Comparison of ENCODE assay signal across 13 mouse cellular contexts in genomic region chr1:120643380-120643779, GRCm38 (mm10). TPM values are rescaled to one million over a fixed set of nuclear protein-coding genes. Genes with fewer than 3 reads are reported as not detected.
DNase-seq lines count a peak whose midpoint lies in the region; ATAC-seq lines count a peak whose summit lies in the region.
"Had no signal": no experiment of that assay in that cellular context is flagged by ENCODE, and none has a peak within 500 bp of the region (broad histone marks: within the 10 kb centered on the region; RNA-seq: fewer than 3 reads in every experiment).

No protein-coding gene starts in this region.

- H3K4me3 ChIP-seq in kidney, embryonic 15.5 days (replicated peaks), result no peak overlapping the region; the same call in 1 of the 2 replicates
- H3K4me3 ChIP-seq in embryonic facial prominence, embryonic 15.5 days (replicated peaks), result peak overlapping the region; percentile 13; the same call in 1 of the 2 replicates
- H3K4me3 ChIP-seq in hindbrain, embryonic 15.5 days, result 0 out of 2 replicates have a peak overlapping the region, but pooled peaks have one; percentile 9
- peak overlapping the region; percentile 13 for H3K4me3 ChIP-seq in neural tube, embryonic 13.5 days

- no peak overlapping the region for H3K27ac ChIP-seq in kidney, embryonic 15.5 days
- H3K27ac ChIP-seq in embryonic facial prominence, embryonic 15.5 days (replicated peaks), result no peak overlapping the region
- H3K27ac ChIP-seq in hindbrain, embryonic 15.5 days (replicated peaks), result peak overlapping the region; percentile 49
- H3K27ac ChIP-seq in neural tube, embryonic 13.5 days (replicated peaks), result peak overlapping the region; percentile 88

- peak; percentile 64; the same call in 1 of the 2 replicates for ATAC-seq in kidney, embryonic 15.5 days (replicated peaks; ENCODE audit: low FRiP score)
- no peak for ATAC-seq in embryonic facial prominence, embryonic 15.5 days (ENCODE audit: insufficient number of reproducible peaks, low FRiP score, low TSS enrichment, low read depth)
- ATAC-seq in hindbrain, embryonic 15.5 days (ENCODE audit: low FRiP score, low read depth), result peak; percentile 67; the same call in 1 of the 2 replicates
- ATAC-seq in neural tube, embryonic 13.5 days (ENCODE audit: low read depth), result peak; percentile 75

- DNase-seq in kidney, postnatal 25 days, result no peak
- DNase-seq in gastrocnemius, postnatal 36 days, result no peak
- no peak for DNase-seq in lung, postnatal 4 days
- no peak for DNase-seq in gastrocnemius, adult 18-20 months (ENCODE audit: low spot score)
- DNase-seq: adrenal gland, adult 8-10 months; cerebellum, adult 8-10 months; heart, postnatal 10 days; thymus, postnatal 4 days had no signal

- peaks cover 17% of the 10 kb centered on the region for H3K4me1 ChIP-seq in kidney, embryonic 15.5 days
- H3K4me1 ChIP-seq in embryonic facial prominence, embryonic 15.5 days, result peaks cover 16% of the 10 kb centered on the region
- H3K4me1 ChIP-seq in hindbrain, embryonic 15.5 days (replicated peaks), result peaks cover 22% of the 10 kb centered on the region
- peaks cover 23% of the 10 kb centered on the region for H3K4me1 ChIP-seq in neural tube, embryonic 13.5 days (replicated peaks)

- intact Hi-C loops in gastrocnemius, postnatal 36 days (cut with DNase I), result loop anchor here (2.0 kb wide), 1 partner anchor 35 kb away; no protein-coding TSS in a partner anchor

- 13% methylated on average over 10 of the region's 10 CpGs for WGBS in kidney, embryonic 15.5 days
- WGBS in embryonic facial prominence, embryonic 15.5 days, result 10% methylated on average over 10 of the region's 10 CpGs
- WGBS in hindbrain, embryonic 15.5 days, result 11% methylated on average over 10 of the region's 10 CpGs
- WGBS in neural tube, embryonic 13.5 days, result 14% methylated on average over 10 of the region's 10 CpGs

- no peak overlapping the region for H3K9ac ChIP-seq in kidney, embryonic 15.5 days
- no peak overlapping the region for H3K9ac ChIP-seq in embryonic facial prominence, embryonic 15.5 days
- H3K9ac ChIP-seq in hindbrain, embryonic 15.5 days, result no peak overlapping the region
- peak overlapping the region; percentile 56 for H3K9ac ChIP-seq in neural tube, embryonic 13.5 days

- no peaks in the 10 kb centered on the region for H3K36me3 ChIP-seq in kidney, embryonic 15.5 days
- H3K36me3 ChIP-seq in embryonic facial prominence, embryonic 15.5 days, result no peaks in the 10 kb centered on the region
- H3K36me3 ChIP-seq in hindbrain, embryonic 15.5 days, result no peaks in the 10 kb centered on the region
- no peaks in the 10 kb centered on the region for H3K36me3 ChIP-seq in neural tube, embryonic 13.5 days

- no peaks in the 10 kb centered on the region for H3K9me3 ChIP-seq in kidney, embryonic 15.5 days (replicated peaks)
- H3K9me3 ChIP-seq in embryonic facial prominence, embryonic 15.5 days (replicated peaks), result no peaks in the 10 kb centered on the region
- no peaks in the 10 kb centered on the region for H3K9me3 ChIP-seq in hindbrain, embryonic 15.5 days
- no peaks in the 10 kb centered on the region for H3K9me3 ChIP-seq in neural tube, embryonic 13.5 days

- peaks cover 8% of the 10 kb centered on the region for H3K27me3 ChIP-seq in kidney, embryonic 15.5 days
- peaks cover 4% of the 10 kb centered on the region; the same call in 1 of the 2 replicates for H3K27me3 ChIP-seq in embryonic facial prominence, embryonic 15.5 days
- no peaks in the 10 kb centered on the region for H3K27me3 ChIP-seq in hindbrain, embryonic 15.5 days
- 0 out of 2 replicates have a peak, but pooled peaks cover 5% of the 10 kb centered on the region for H3K27me3 ChIP-seq in neural tube, embryonic 13.5 days

- H3K4me2 ChIP-seq in kidney, embryonic 15.5 days, result peak overlapping the region; percentile 48
- H3K4me2 ChIP-seq in embryonic facial prominence, embryonic 15.5 days (replicated peaks), result peak overlapping the region; percentile 38
- peak overlapping the region; percentile 46 for H3K4me2 ChIP-seq in hindbrain, embryonic 15.5 days
- H3K4me2 ChIP-seq in neural tube, embryonic 13.5 days, result peak overlapping the region; percentile 47

RNA-seq across cellular contexts. Expression of gene En1, which starts 41.2 kb away (rescaled TPM):
- 0.05 and 0.10 TPM in 2 replicates for polyA plus RNA-seq in kidney, embryonic 15.5 days (2015; fragmentation: Nextera tagmentation; extraction: Ambion mirVana)
- 1.9 and 2.1 TPM in 2 replicates for polyA plus RNA-seq in embryonic facial prominence, embryonic 15.5 days (2015; fragmentation: Nextera tagmentation; extraction: Ambion mirVana)
- 3.7 and 8.0 TPM in 2 replicates for polyA plus RNA-seq in hindbrain, embryonic 15.5 days (2015; fragmentation: Nextera tagmentation; extraction: Ambion mirVana)
- polyA plus RNA-seq in neural tube, embryonic 13.5 days (2015; fragmentation: Nextera tagmentation; extraction: Ambion mirVana), result 1.4 and 1.6 TPM in 2 replicates
- 1 to 10 TPM; 6.8 to 7.4 TPM for total RNA-seq in gastrocnemius, postnatal 36 days (2021)
- 10 to 100 TPM in 1 of 2 experiments, 1 to 10 TPM in 1; 5.6 to 10.2 TPM for total RNA-seq in gastrocnemius, adult 18-20 months (2021)
- total RNA-seq: adrenal gland, adult 8-10 months; heart, postnatal 10 days had no signal
- polyA plus RNA-seq: liver, embryonic 16.5 days had no signal

Comparison
In these comparisons a context has a peak if more than half of its experiments do, and no peak if none do; other contexts are left out.
1. H3K27ac ChIP-seq: peak in hindbrain, embryonic 15.5 days (single experiment) and neural tube, embryonic 13.5 days (single experiment); none in kidney, embryonic 15.5 days (single experiment) and embryonic facial prominence, embryonic 15.5 days (single experiment).
2. Peak in every context shown above with its lines, with median percentiles within 50 percentile points of each other: H3K4me2 ChIP-seq.